Mouse (Mus musculus) spleen, postnatal 10 days (tissue): Measurements from ENCODE around the gene Rhbdd1.

ENCODE experiments used
- DNase-seq, 2 experiments: peaks; one replicate each; pipeline ENCODE4 v3.0.0; 2021 to 2022; ENCODE audit warnings: low spot score in 2 of 2

Rhbdd1 gene

GRCm38 (mm10) chr1:82364468-82364867, 48.2 kb downstream of the Rhbdd1 start:
- DNase-seq = no peak

- no peak for DNase-seq
These were observed 55.6 kb downstream of the Rhbdd1 start for GRCm38 (mm10) chr1:82371636-82372428.

DNA sequence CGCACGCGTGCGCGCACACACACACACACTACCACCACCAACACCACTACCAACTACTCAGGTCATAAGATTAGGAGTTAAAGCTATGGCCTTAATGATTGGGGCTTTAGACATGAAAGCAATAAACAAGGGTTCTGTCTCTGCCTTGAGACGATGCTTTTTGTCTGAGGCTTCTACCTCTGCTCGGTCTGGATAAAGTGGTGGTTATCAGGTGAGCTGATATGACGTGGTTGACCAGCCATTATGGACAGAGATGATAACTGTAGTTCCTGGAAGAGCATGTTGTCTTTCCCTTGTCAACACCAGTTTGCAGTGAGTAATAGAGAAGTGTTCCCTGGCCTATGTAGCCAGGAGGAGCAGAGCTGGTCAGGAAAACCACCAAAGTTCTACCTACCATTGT, 57.7 kb downstream of the Rhbdd1 start:
- no peak for DNase-seq

- no peak for DNase-seq
These were observed 58.6 kb downstream of the Rhbdd1 start for GRCm38 (mm10) chr1:82374831-82375358.

DNA sequence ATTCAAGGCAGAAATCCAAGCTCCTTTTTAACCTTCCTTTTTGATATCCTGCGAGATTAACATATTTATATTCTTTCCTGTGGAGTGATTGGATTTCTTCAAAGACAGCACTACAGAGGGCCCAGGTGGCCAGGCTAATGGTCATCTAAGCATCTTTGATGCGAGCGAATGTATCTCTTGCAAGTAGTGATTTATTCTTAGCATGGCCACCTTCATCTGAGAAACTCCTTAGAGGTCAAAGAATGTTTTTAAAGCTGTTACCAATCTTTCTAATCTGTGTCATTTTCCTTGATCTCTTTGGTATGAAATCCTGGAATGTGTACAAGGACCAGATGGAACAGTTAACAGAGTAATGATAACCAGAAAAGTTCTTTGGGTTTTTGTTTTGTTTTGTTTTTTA, 59.2 kb downstream of the Rhbdd1 start:
- no peak for DNase-seq

GRCm38 (mm10) chr1:82381946-82382345, 65.7 kb downstream of the Rhbdd1 start:
- DNase-seq = no peak

GRCm38 (mm10) chr1:82384106-82384505, 67.9 kb downstream of the Rhbdd1 start:
- no peak for DNase-seq

GRCm38 (mm10) chr1:82385054-82385453, 68.8 kb downstream of the Rhbdd1 start:
- no peak for DNase-seq

DNA sequence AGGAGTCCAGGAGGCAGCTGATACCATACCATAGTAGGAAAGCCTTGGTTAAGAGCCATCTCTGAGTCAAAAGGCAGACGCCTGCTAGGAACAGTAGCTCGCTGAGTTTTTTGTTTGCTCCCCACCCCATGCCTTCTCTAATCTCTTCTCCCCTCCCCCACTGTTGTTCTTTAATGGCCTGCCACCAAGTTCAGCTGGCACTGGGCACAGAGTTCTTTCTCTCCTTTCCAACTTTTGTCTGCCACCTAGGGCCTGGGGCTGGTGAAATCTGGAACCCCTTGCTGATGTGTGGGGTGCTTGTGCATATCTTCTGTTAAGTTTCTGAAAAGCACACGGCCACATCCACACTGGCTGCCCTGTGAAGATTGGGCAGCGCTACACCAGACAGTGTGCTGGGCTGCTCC, 69.6 kb downstream of the Rhbdd1 start:
- DNase-seq = no peak

- no peak for DNase-seq
These were observed 70.8 kb downstream of the Rhbdd1 start for GRCm38 (mm10) chr1:82386814-82387771.

DNA sequence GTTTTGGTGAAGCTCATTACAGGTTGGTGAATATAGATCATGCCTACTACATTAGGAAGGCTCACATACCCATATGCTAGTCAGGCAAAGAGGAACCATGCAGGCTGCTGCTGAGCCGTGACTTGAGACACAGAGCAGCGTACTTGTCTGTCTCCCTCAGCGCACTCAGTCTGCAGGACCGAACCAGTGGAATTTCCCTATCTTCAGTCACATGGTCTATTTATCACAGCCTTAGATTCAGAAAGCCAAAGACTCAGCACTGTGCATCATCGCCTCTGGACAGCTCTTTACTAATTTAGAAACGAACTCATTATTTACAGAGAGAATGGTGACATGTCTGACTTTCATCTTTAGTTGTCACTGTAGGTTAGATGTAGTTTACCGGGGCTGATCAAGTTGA, 73.1 kb downstream of the Rhbdd1 start:
- DNase-seq = no peak

- DNase-seq = no peak
These were observed 79.1 kb downstream of the Rhbdd1 start for GRCm38 (mm10) chr1:82395371-82395770.

DNA sequence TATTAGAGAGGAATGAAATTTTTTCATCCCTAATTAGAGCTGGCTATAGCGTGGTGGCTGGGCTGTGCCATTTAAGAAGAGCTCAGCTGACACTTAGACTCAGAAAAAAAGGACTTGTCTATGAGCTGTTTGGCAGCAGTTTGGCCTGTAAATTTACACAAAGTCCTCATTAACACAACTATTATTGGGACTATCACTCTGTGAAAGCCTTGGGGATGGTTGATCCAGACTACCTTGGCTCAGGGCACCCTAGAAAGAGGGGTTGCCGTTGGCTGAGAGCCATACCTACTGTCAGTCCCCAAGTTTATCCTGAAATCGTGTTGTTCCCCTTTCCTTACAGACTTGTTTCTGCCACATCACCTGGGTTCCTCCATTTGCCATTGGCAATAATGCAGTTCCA, 91.5 kb downstream of the Rhbdd1 start:
- no peak for DNase-seq

- no peak for DNase-seq
These were observed 93.0 kb downstream of the Rhbdd1 start for GRCm38 (mm10) chr1:82409271-82409670.

DNA sequence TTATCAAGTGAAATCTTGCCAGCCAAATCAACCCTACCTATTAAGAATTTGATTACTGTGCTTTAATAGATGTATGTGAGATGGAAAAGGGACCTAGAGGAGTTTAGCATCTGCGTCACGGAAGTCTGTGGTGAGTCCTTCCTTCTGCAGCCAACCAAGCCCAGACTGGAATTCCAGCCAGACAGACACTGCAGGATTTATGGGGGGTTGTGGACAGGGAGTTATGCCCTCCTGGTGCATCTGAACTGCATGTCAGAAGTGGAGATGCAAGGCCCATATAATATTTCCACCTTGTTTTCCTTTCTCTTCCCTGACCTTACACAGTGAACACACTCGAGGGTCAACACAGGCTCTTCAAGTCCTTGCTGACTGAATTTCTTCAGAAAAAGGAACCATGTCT, 94.3 kb downstream of the Rhbdd1 start:
- no peak for DNase-seq

DNA sequence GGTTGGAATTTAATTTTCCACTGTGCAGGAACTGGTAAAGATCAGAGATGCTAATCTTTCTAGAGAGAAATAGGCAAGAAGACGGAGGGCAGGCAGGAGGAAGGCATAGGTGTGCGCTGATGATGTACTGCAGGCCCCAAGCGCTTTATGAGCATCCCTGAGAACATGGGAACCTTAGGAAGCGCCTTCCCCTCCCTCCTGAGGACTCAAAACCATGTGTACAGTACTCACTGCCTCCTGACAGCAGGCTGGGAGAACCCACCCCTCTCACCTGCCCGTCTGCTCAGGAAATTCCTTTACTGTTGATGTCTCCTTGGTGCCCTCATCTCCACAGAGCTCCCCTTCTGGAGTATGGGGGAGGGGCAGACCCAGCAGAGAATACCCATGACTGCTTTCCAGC, 95.3 kb downstream of the Rhbdd1 start:
- no peak for DNase-seq

DNA sequence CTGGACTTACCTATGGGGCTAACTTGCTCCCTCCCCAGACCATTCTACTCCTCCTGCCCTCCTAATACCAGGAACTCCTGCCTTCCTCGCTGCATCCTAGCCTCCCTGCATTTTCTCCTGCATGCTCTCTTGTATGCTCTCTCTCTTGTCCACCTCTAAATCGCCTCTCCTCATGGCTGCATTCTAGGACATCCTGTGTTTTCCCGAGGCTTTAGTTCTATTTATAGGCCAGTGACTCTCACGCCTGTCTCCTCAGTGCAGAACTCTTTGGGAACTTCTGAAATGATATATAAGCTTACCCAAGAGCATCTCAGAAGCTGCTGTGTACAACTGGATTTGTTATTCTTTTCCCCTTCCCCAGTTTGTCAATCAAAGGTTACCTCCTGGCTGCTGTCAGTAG, 95.8 kb downstream of the Rhbdd1 start:
- no peak for DNase-seq

- DNase-seq = no peak
These were observed 98.3 kb downstream of the Rhbdd1 start for GRCm38 (mm10) chr1:82414434-82415045.

GRCm38 (mm10) chr1:82415641-82416040, 99.4 kb downstream of the Rhbdd1 start:
- DNase-seq = no peak

GRCm38 (mm10) chr1:82427729-82428128, 111.5 kb downstream of the Rhbdd1 start:
- DNase-seq = no peak

- DNase-seq = no peak
These were observed 112.8 kb downstream of the Rhbdd1 start for GRCm38 (mm10) chr1:82429061-82429460.
